Mouse (Mus musculus) monocyte, adult 2 months (primary cell): ENCODE results near the gene 4930469K13Rik.

Experiments
- DNase-seq, 2 experiments: peaks; one replicate each; pipeline ENCODE4 v3.0.0; 2022; ENCODE audit warnings: low spot score in 2 of 2, low read depth in 1 of 2

The 4930469K13Rik gene

DNA sequence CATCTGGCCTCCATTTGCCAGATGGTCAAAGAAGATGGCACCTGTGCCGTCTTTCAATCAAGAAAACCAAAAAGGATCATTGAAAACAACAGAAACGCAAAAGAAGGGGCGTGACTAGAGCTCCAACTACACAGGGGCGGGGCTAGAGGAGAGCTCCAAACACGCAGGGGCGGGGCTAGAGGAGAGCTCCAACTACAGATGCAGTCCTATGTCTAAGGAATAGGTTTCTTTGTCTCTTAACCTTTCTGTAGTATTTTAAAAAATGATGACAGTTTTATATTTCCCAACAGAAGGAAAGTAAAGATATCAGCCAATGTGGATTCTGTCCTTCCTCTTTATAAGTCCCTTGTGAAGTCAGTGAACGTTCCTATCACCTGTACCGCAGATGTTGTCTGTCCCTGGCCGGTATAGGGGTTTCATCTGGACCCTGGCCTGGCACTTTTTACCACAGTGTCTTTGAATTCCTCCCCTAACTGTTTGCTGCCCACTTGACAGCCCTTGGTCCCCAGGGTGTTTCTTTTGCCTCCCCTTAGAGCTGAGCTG, 153.5 kb downstream of the 4930469K13Rik start:
- no peak for DNase-seq

GRCm38 (mm10) chr11:33944067-33944785, 154.1 kb downstream of the 4930469K13Rik start:
- no peak for DNase-seq

- DNase-seq: no peak
Measured at GRCm38 (mm10) chr11:33943565-33943964, 154.8 kb downstream of the 4930469K13Rik start.

GRCm38 (mm10) chr11:33939456-33940113, 158.8 kb downstream of the 4930469K13Rik start:
- no peak for DNase-seq

DNA sequence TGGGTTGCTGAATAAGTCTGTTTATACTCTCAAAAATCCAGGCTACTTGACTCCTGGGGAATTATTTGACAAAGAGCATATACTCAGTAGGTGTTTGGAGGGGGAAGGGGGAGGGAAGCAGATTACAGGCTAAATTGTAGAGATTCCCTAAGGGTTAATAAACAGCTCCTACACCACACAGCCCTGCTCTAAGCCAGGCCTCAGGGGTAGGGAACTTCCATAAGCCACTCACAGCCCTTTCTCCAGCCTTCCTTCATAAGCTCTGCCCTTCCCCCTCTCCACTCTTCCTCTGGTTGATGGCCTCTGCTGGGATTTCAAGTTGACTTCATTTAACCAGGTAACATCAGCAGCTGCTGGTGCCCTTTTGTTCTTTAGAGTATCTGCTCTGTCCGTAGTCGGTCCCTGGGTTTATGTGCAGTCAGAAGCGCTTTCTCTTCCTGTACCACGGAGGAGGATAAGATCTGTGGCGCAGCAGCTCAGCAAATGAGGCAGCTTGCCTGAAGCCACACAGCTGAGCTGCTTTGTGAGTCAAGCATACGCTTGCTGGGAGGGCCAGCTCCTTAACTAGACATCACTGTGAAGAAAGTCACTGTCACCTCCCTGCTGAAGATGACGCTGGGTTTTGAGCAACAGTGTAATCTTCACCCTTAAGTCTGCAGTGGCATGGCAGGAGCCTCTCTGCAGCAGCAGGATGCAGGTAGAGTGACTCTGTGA, 159.6 kb downstream of the 4930469K13Rik start:
- DNase-seq: no peak

DNA sequence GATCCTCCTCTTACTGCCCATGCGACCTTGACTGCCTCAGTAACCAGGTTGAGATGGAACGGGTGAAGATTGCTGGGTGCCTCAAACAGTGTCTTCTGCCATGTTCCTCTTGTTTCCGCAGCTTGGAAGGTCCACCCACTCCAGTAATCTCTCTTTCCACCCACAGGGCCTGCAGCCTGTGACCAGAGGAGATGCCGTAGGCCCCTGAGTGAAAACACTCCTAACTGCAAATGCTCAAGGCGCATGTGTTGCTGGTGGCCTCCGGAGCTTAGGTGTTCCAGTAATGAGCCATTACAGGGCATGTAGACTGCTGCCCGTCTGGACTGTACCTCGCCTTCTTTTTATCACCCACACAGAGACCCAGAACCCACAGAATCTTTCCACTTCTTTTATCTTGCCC, 160.7 kb downstream of the 4930469K13Rik start:
- DNase-seq: no peak

DNA sequence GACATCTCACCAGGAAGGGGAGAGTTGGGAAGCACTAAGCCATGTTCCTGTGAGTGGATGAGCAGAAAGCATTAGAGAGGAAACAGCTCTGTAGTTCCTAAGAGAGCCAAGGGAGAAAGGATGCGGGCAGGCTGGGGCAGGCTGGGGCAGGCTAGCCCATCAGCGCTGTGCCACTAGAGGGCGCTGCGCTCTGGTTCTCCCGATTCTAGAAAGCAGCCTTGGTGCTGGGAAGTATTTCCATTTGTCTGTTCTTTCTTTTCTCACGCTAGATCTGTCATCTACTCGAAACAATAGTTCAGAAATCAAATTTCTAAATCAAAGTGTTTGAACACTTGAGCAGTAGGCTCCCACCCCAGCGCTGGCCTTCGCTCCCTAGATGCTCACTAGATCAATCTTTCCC, 164.1 kb downstream of the 4930469K13Rik start:
- no peak for DNase-seq

DNA sequence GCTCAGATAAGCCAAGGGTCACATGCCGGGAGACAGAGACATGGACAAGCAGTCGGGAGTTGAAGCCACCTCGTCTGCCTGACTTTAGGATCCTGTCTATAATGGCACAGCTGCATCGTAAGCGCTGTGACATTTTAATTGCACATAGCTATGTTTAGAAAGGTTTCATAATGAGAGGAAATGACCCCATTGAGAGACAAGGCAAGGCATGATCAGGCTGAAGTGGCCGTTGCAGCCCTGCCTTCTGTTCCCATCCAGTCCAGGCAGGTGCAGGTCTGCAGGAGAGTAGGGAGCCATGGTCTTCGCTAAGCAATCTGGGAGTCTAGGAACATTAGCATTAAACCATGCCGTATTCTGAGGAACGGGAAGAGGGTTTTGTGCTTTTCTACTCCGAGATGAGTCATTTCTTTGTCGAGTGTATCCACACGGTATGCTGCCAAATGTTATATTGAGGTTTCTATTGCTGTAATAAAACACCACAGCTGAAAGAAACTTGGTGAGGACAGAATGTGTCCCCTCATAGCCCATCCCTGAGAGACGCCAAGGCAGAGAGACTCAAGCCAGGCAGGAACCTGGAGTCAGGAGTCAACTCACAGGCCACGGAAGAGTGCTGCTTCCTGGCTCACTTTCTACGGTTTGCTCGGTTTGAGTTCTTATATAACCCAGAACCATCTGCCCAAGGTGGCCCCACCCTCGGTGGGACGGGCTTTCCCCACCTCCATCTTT, 165.8 kb downstream of the 4930469K13Rik start:
- no peak for DNase-seq

DNA sequence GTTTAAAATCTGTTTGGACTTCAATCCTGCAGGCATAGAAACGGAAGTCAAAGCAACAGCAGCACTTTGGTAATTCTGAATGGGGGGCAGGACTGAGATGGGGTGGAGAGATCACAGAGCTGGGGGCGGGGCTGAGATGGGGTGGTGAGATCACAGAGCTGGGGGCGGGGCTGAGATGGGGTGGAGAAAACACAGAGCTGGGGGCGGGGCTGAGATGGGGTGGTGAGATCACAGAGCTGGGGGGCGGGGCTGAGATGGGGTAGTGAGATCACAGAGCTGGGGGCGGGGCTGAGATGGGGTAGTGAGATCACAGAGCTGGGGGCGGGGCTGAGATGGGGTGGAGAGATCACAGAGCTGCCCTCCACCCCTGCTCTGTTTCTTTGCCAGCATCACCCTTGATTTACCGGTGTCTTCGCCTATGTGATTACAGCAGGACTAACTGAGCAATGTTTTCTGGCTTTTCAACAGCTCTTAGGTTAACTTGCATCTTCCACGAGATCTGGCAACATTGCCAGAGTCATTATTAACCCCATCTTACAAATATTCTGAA, 166.4 kb downstream of the 4930469K13Rik start:
- peak in 1 of 2 experiments; percentile 22 for DNase-seq

DNA sequence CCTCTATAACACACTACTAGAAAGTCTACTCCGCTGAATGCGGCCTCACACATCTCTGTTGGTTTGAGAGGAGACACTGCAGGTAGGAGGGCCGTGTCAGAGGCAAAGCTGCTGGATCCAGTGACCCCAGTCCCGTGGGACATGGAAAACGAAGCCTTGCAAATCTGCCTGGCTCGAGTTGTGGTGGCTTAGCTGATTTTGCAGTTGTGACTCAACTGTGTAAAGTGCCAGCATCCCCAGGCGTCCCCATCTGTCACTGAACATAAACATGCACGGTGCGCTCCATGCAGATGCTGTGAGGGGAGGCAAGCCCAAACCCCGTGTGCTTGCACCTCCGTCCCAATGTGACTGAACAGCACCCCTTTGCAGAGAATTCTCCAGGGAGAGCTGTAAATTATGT, 168.9 kb downstream of the 4930469K13Rik start:
- DNase-seq: no peak

DNA sequence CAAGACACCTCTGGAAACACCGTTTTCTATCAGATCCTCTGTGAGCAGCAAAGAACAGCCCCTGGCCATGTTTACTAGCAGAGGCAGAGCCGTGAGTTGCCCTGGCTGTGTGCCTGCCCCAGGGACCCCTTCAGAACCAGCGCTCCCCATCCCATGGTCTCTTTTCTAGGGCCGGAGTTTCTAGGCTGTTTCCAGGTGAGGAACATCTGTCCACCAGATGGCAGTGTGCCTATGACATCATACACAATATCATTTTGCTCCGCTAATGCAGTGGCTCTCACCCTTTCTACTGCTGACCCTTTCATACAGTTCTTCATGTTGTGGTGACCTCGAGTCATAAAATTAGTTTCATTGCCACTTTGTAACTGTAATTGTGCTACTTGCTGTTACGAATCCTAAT, 169.7 kb downstream of the 4930469K13Rik start:
- DNase-seq: no peak

DNA sequence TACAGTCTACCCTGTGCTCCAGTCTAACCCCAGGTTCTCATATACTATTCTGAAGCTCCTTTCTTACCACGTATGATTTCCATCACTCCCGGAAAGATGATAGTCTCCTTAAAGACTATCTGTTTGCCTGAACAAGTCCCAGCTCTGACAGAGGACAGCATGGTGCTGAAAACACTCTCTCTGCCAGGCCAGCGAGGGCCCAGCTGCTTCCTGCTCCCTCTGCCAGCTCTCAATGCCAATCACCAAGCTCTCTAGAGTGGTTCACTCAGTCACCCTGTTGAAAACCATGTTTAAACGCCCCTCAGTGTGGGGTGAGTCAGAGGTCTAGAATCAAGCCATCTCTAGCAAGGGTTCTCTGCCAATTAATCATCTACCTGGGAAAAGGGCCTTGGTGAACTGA, 170.5 kb downstream of the 4930469K13Rik start:
- no peak for DNase-seq

GRCm38 (mm10) chr11:33927321-33927720, 171.0 kb downstream of the 4930469K13Rik start:
- DNase-seq: no peak

GRCm38 (mm10) chr11:33926551-33926950, 171.8 kb downstream of the 4930469K13Rik start:
- DNase-seq: no peak

DNA sequence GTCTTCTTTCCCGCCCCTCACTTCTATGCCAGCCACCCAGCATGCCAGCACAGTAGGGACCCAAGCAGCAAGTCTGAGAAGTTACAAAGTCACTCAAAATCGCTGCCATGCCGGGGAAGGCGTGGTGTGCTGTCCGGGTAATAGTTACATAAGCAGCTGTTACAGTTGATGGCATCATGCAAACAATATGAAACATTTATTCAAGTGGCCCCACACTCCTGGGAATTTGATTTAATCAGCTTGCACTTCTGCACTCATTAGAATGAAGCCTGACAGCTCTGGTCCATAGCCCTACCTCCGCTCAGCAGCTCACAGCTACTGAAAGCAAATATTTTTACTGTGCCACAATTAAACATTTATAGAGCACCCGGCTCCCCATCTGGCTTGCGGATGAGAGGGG, 172.6 kb downstream of the 4930469K13Rik start:
- no peak for DNase-seq
